Mouse (Mus musculus) inflammation-experienced regulatory T-cells (primary cell): ENCODE data around the gene Gm17190. TPM values are rescaled to one million over a fixed set of nuclear protein-coding genes. Genes with fewer than 3 reads are reported as not detected.

Experiments
- polyA plus RNA-seq, 2 experiments: library from polyadenylated mRNA; unstranded; fragments of 100-300 nt; shearing (Covaris generic); gene quantifications; one replicate each; pipeline ENCODE4 v1.2.1; 2017

Gm17190 gene
- polyA plus RNA-seq, result 1 to 10 TPM in 1 of 2 experiments, under 1 TPM in 1; 0.27 to 1.9 TPM

DNA sequence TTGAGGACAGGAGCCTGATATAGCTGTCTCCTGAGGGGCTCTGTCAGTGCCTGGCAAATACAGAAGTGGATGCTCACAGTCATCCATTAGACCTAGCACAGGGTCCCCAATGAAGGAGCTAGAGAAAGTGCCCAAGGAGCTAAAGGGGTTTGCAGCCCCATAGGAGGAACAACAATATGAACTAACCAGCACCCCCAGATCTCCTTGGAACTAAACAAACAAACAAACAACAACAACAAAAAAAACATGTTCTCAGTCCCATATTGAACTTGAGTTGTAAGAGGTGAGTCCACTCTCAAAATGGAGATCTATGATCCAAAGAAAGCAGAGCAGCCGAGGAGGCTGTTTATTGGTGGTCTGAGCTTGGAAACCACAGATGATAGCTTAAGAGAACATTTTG, at the start of gene Gm17190:
Gm17190 (plus strand) TSS at position 301 of the 400 bp plus-strand sequence.

GRCm38 (mm10) chr13:96081276-96081675, 578 bp upstream of the Gm17190 start, which contains the start of gene Gm20075:
TSS of gene Gm20075 (minus strand) at chr13:96081376.

GRCm38 (mm10) chr13:96132401-96132816, 50.6 kb downstream of the Gm17190 start, which contains the start of gene Sv2c:
TSS of gene Sv2c (minus strand) at chr13:96132577.

Other genes starting within 250 kb of the Gm17190 start
- gene Iqgap2, start 190.1 kb upstream of the Gm17190 start, polyA plus RNA-seq, result 10 to 100 TPM; 28.4 to 44.9 TPM
- 10 to 100 TPM; 19.5 to 20.0 TPM for gene Gm20075, start 678 bp upstream of the Gm17190 start, polyA plus RNA-seq
- gene Sv2c, start 50.5 kb downstream of the Gm17190 start, polyA plus RNA-seq, result 1 to 10 TPM; 1.7 to 3.2 TPM